Mouse (Mus musculus) c-Kit-positive CD71-positive TER-119-positive erythroid progenitor cells, embryonic 14.5 days (primary cell): ENCODE measurements around the gene Gpr3.
A peak's percentile ranks its signal among the peaks of the same experiment; 100 is the strongest.

Source experiments
- DNase-seq: peaks from one replicate; pipeline ENCODE4 v3.0.0-alpha.2; 2013; ENCODE audit warnings: low spot score

The Gpr3 gene

GRCm38 (mm10) chr4:133211751-133212561, at the start of gene Gpr3, which contains the start of gene Cd164l2:
Gpr3 (minus strand) TSS chr4:133212536.
Cd164l2 (plus strand) TSS chr4:133212131.
- DNase-seq: no peak

DNA sequence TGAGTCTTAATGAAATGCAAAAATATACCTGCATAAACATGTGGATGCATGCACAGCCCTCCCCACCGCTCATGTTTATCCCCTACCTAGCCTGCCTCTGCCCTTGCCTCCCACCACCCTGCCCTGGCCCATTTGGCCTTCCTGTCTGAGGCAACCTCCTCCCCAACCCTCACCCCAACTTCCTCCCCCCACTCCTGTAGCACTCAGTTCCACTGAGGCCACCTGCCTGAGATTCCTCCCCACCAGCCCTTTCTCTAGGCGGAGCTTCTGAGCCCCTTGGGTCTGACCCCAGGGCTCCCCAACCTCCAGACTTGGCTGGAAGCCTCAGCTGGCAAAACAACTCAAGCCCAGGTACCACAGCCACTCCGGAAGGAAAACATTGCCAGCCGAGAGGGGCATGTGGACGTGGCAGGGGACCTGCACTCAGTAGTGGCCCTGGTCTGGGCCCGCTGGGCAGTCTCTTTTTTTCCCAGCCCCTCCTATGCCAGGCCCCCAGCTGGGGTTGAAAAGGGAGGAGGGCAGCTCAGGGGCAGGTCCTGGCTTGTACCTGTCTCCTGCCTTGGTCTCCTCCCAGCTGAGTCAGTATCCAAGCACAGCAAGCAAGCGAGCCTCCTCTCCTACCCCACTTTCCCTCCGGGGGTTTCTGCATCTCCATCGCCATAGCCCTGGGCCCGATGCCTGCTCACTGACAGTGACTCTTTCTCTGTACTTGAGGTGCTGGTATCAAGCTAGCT, 49.5 kb upstream of the Gpr3 start:
- no peak for DNase-seq

DNA sequence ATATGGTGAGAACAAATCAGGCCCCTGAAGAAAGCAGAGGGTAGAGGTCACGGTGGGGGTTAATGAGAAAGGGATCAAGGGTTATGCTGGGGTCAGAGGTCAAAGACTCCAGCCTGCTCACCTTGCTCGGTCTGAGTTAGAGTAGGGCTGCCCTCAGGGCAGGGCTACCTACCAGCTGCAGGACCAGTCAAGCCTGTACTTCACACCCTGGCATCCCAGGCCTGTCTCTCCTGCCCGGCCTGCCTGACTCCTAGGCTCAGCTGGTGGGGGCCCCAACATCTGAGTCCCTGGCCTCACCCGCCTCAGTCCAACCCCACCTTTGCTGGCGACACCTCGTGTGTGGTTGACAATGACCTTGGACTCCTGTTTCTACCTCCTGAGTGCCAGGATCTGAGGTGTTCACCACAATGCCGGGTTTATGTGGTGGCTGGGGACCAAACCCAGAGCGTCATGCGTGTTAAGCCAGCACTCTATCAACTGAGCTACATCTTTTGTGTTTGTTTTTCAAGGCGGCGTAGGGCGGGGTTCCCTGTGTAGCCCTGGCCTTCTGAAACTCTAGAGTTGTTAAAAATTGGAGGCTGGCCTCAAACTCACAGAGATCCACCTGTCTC, 45.6 kb upstream of the Gpr3 start:
- DNase-seq: no peak

DNA sequence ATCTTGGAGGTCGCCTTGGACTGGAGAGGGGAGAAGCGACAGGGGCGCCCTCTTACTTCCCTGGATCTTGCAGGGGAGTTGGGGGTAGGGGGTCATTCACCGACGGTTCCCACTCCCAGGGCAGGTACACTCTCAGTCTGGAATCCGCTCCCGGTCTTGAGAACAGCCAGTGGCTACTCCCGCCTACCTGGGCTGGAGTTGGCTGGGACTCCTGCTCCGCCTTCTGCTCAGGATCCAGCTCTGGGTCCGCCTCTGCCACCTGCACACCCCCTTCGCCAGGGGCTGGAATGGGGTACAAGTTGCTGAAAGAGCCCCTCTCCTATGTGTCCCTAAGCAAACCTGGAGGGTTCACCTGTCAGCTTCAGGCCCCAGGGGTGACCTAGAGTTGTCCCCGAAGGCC, 44.9 kb upstream of the Gpr3 start:
- no peak for DNase-seq

GRCm38 (mm10) chr4:133256820-133257219, 44.5 kb upstream of the Gpr3 start:
- no peak for DNase-seq

GRCm38 (mm10) chr4:133255392-133255791, 43.1 kb upstream of the Gpr3 start:
- DNase-seq: no peak

GRCm38 (mm10) chr4:133253412-133253811, 41.1 kb upstream of the Gpr3 start:
- no peak for DNase-seq

DNA sequence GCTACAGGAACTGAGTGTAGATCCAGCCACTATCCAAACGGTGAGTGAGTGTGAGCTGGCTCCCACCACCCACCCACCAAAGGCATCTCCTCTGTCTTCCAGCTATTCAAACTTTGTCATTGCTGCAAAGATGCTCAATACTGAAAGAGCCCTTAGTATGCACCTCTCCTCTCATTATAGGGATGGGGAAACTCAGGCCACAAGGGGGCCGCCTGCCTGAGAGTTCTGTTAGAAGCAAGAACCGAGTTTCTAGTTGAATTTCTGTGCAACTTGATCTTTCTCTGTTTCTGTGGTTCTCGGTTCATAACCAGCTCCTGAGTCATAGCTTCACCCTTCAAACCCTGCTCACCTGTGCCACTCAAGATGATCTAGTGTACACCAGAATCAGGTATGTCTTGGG, 39.8 kb upstream of the Gpr3 start:
- DNase-seq: no peak

DNA sequence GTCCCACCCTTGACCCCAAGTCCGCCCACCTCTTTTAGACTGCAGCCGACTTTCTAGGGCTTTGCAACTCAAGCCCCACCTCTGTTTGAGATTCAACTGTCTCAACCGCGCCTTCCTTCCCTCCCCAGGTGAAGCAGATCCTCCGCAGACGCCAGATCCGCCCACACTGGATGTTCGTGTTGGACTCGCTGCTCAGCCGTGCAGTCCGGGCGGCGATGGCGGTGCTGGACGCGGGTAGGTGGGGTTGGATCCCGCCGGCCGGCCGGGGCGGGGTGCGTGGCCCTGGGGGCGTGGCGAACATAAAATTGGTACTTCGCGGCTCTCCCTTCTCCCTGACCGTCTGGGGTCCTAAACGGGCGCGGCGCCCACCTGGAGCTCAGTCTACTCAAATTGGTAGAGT, 38.9 kb upstream of the Gpr3 start:
- no peak for DNase-seq

DNA sequence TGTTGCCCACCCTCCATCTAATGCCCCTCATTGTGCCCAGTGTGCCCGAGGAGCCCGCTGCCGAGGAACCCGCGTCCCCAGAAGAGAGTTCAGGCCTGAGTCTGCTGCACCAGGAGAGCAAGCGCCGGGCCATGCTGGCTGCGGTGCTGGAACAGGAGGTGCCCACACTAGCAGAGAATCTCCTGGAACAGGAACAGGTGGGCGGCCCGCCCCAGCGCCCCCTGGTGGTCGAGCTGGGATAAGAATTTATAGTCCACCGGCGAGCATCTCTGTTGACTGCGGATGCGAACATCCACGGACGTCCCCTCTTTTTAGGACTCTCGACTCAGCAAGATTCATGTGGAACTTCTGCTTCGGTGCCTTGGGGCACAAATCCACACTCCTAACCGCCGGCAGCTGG, 38.3 kb upstream of the Gpr3 start:
- peak; percentile 73 for DNase-seq

DNA sequence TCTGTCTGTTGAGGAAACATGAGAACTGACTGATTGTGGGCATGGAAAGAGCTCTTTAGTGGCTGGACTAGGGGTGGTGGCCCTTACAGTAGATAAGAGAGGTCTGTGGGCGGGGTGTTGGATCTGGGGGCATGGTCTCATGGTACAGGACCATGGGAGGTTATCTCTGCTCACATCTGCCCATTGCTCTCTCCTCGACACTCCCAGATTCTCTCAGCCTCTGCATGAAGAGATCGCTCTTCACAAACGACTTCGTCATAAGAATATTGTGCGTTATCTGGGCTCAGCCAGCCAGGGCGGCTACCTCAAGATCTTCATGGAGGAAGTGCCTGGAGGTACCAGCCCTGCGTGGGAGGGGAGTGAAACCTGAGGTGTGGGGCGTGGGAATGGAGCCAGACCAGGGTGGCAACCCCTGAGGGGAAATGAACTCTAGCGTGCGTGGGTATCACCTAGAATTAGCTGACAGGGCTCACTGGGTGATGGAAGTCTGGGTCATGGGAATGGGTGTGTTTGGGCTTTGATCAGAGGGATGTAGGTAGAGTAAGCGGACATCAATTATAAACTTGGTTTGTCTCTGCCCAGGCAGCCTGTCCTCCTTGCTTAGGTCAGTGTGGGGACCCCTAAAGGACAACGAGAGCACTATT, 35.6 kb upstream of the Gpr3 start:
- DNase-seq: peak; percentile 88

DNA sequence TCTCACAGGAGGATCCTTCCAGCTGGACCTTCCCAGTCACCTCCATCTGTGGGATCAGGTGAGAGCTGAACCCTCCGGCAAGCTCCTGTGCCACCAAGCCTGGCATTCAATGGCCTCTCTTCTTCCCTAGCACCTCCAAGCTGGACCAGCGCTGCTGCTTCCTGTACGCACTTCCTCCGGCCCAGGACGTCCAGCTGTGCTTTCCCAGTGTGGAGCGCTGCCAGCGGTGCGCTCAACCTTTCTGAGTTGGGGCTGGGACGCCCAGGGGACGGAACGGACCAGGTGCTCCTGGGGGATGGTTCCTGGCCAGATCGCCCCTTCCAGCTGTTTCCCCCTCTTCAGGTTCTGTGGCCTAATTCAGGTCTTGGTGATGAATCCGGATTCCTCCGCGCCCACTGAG, 34.7 kb upstream of the Gpr3 start:
- no peak for DNase-seq

DNA sequence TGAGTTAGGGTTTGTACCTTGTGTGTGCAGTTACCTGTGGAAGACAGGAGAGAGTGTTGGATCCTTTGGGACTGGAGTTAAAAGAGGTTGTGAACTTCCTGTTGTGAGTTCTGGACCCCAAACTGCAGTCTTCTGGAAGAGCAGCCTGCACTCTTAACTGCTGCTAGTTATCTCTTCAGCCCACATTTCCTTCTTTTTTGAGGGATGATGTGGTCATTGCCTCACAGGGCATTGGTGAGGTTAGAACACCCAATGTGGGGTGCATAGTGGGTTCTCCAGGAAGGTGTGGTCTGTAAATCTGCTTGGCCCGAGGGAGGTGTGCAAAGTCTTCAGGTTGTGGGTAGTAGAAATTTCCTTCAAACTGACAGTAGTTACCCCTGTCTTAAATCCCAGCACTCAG, 32.0 kb upstream of the Gpr3 start:
- DNase-seq: no peak

DNA sequence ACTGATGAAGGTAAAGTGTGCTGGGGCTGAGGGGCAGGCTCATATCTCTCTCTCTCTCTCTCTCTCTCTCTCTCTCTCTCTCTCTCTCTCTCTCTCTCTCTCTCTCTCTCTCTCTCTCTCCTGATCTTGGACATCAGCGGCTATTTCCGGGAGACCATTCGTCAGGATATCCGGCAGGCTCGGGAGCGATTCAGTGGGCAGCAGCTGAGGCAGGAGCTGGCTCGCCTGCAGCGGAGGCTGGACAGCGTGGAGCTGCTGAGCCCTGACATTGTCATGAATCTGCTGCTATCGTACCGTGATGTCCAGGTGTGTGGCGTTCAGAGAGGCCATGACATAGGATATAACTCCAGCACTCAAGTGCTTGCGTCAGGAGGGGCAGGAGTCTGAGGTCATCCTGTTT, 31.2 kb upstream of the Gpr3 start:
- no peak for DNase-seq

- no peak for DNase-seq
Measured at GRCm38 (mm10) chr4:133242710-133243109, 30.4 kb upstream of the Gpr3 start.

- no peak for DNase-seq
Measured at GRCm38 (mm10) chr4:133241910-133242309, 29.6 kb upstream of the Gpr3 start.

GRCm38 (mm10) chr4:133240934-133241908, 28.9 kb upstream of the Gpr3 start:
- peak; percentile 80 for DNase-seq

- DNase-seq: peak; percentile 59
Measured at GRCm38 (mm10) chr4:133240490-133240921, 28.2 kb upstream of the Gpr3 start, which contains the start of gene Map3k6. Map3k6 (plus strand) TSS chr4:133240818.

GRCm38 (mm10) chr4:133237911-133238310, 25.6 kb upstream of the Gpr3 start:
- no peak for DNase-seq

GRCm38 (mm10) chr4:133235415-133235814, 23.1 kb upstream of the Gpr3 start:
- DNase-seq: no peak

DNA sequence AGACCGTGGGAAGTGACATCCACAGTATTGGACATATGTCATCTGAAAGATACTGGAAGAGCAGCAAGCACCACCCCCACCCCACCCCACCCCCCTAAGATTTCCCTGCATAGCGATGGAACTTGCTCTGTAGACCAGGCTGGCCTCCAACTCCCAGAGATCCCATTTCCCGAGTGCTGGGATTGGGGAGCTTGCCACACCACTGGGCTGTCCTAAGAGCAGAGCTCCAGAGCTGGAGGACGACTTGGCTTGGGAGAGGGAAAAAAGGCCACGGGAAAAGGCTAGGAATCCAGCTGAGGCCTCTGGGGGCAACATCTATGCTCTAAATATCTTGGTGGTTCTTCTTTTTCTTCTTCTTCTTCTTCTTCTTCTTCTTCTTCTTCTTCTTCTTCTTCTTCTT, 22.4 kb upstream of the Gpr3 start:
- DNase-seq: no peak
